Mouse (Mus musculus): ENCODE data around the gene Tmeff1.

- TF ChIP-seq ZC3H11A (IDR thresholded peaks at IDR 0.05; ENCODE audit: borderline replicate concordance, low read depth, low read length): no peak
- no peak for TF ChIP-seq CHD2 (IDR thresholded peaks at IDR 0.05; ENCODE audit: low read depth, low read length)
- TF ChIP-seq HCFC1 (IDR thresholded peaks at IDR 0.05; ENCODE audit: borderline replicate concordance, insufficient read depth, low read length): no peak
Observed at GRCm38 (mm10) chr4:48696706-48697105, 111.7 kb downstream of the Tmeff1 start.
